Mouse (Mus musculus) intestine, embryonic 14.5 days (tissue): ENCODE measurements around the gene Atg9a. TPM values are rescaled to one million over a fixed set of nuclear protein-coding genes. Genes with fewer than 3 reads are reported as not detected.

Source experiments
- ATAC-seq: fragments of 200-750 bp; cut with Nextera tagmentation; replicated peaks from 2 replicates; pipeline ENCODE4 v1.8.0; 2017; ENCODE audit warnings: low read depth, moderate number of reproducible peaks, moderate TSS enrichment, moderate library complexity; ENCODE audit not compliant: low FRiP score, low TSS enrichment
- DNase-seq: peaks from one replicate; pipeline ENCODE4 v3.0.0-alpha.2; 2018; ENCODE audit warnings: low spot score
- H3K27ac ChIP-seq: fragments of 300-500 bp; sonication (generic); 2 replicates; pipeline ENCODE4 v1.5.1; 2014; ENCODE audit warnings: low read depth, mild to moderate bottlenecking, control low read depth
- H3K27me3 ChIP-seq: fragments of 300-500 bp; sonication (generic); replicated peaks from 2 replicates; pipeline ENCODE4 v1.6.1; 2014; ENCODE audit warnings: low read length, control low read depth; ENCODE audit not compliant: control insufficient read depth, insufficient read depth
- H3K36me3 ChIP-seq: fragments of 300-500 bp; sonication (generic); 2 replicates; pipeline ENCODE4 v1.6.1; 2014; ENCODE audit warnings: low read length, control low read depth; ENCODE audit not compliant: control insufficient read depth, insufficient read depth
- H3K4me1 ChIP-seq: fragments of 300-500 bp; sonication (generic); replicated peaks from 2 replicates; pipeline ENCODE4 v1.6.1; 2014; ENCODE audit warnings: low read length, control low read depth, mixed read lengths; ENCODE audit not compliant: control insufficient read depth, insufficient read depth
- H3K4me2 ChIP-seq: fragments of 300-500 bp; sonication (generic); 2 replicates; pipeline ENCODE4 v1.6.1; 2014; ENCODE audit warnings: low read length
- H3K4me3 ChIP-seq: fragments of 300-500 bp; sonication (generic); 2 replicates; pipeline ENCODE4 v1.5.1; 2014; ENCODE audit warnings: low read depth, low read length, control low read depth, mixed read lengths
- H3K9ac ChIP-seq: fragments of 300-500 bp; sonication (generic); 2 replicates; pipeline ENCODE4 v1.6.1; 2014; ENCODE audit warnings: mild to moderate bottlenecking, low read length
- H3K9me3 ChIP-seq: fragments of 300-500 bp; sonication (generic); 2 replicates; pipeline ENCODE4 v1.6.1; 2016; ENCODE audit warnings: low read length, control low read depth; ENCODE audit not compliant: control insufficient read depth
- WGBS: fragments of 180-500 bp; shearing (Covaris S2); extraction: QIAGEN DNeasy Blood & Tissue Kit; methylation state at CpG from one replicate; pipeline ENCODE4 v1.1.7; 2014; 5-methylcytosine and 5-hydroxymethylcytosine counted together
- polyA plus RNA-seq: library from polyadenylated mRNA; unstranded; fragments of >200 nt; fragmentation: Nextera tagmentation; extraction: Ambion mirVana; gene quantifications from 2 replicates; pipeline ENCODE4 v1.2.1, GENCODE M21; 2014

The Atg9a gene
- polyA plus RNA-seq, 1 experiment from 2014 or later = 26.3 TPM

DNA sequence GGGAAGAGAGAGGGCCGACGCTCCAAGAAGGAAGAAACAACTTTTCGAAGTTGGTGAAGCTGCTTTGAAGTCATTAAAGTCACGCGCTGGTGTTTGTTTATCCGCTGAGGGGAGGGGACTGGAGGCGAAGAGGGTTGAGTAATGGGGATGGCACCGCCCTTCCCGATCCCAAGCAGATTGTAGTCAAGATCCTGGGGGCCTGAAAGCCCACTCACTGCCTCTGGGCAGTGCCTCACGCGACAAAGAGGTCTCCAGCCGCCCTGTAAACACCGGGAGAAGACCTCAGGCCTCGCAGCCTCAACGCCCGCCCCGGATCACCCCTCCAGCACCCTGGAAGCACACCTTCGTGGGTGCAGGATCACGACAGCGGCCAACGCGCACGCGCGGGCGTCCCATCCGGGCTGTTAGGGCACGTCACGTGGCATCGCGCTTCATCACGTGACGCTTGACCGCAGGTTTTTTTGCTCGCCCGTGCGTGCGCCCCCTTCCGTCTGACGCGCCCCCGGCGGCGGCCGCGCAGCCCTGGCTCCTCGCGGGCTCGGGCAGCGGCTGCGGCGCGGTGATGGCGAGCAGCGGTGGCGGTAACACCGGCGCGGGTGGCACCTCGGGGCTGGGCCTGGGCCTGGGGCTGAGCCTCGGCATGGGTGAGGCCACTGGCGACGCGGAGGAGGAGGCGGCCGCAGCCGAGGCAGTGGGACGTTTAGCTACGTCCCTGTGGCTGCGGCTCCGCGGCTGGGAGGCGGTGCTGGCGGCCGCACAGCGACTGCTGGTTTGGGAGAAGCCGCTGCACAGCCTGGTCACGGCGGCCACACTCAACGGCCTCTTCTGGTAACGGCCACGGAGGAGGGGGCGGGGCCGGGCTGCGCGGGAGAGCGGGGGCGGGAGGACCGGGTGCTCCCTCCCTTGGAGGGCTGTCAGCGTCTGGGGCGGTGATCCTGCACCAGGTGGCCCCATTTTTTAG, 49.4 kb downstream of the Atg9a start, which contains the start of the genes Cnppd1 and Retreg2:
Gene Cnppd1 (minus strand): TSS at position 411 of the 961 bp plus-strand sequence.
Gene Retreg2 (plus strand): TSS at position 478 of the 961 bp plus-strand sequence.
- DNase-seq (peak; percentile 98), ATAC-seq (peak; percentile 91)
- H3K9me3 ChIP-seq = no peaks in the 10 kb centered on the region
- H3K36me3 ChIP-seq = peaks cover 58% of the 10 kb centered on the region
- peaks cover 18% of the 10 kb centered on the region; the same call in 1 of the 2 replicates for H3K4me1 ChIP-seq
- peak within 1 kb of the TSS; percentile 82 for H3K4me2 ChIP-seq
- peak within 1 kb of the TSS; percentile 83 for H3K9ac ChIP-seq
- H3K4me3 ChIP-seq = peak within 1 kb of the TSS; percentile 84
- peak within 1 kb of the TSS; percentile 88 for H3K27ac ChIP-seq
- no peaks in the 10 kb centered on the region for H3K27me3 ChIP-seq
- WGBS = under 1% methylated on average over 85 of the region's 91 CpGs

- Histone ChIP-seq H3K36me3 (peaks cover 58% of the 10 kb centered on the region), H3K4me1 (peaks cover 18% of the 10 kb centered on the region; the same call in 1 of the 2 replicates), H3K27ac (peak overlapping the region; percentile 88), H3K4me2 (peak overlapping the region; percentile 82), H3K27me3 (no peaks in the 10 kb centered on the region), H3K4me3 (peak overlapping the region; percentile 84), H3K9me3 (no peaks in the 10 kb centered on the region), H3K9ac (peak overlapping the region; percentile 83)
- ATAC-seq (peak; percentile 25; the same call in 1 of the 2 replicates), DNase-seq (peak; percentile 82)
- under 1% methylated on average over 50 of the region's 53 CpGs for WGBS
These were observed 50.4 kb downstream of the Atg9a start for GRCm38 (mm10) chr1:75141486-75142190.

DNA sequence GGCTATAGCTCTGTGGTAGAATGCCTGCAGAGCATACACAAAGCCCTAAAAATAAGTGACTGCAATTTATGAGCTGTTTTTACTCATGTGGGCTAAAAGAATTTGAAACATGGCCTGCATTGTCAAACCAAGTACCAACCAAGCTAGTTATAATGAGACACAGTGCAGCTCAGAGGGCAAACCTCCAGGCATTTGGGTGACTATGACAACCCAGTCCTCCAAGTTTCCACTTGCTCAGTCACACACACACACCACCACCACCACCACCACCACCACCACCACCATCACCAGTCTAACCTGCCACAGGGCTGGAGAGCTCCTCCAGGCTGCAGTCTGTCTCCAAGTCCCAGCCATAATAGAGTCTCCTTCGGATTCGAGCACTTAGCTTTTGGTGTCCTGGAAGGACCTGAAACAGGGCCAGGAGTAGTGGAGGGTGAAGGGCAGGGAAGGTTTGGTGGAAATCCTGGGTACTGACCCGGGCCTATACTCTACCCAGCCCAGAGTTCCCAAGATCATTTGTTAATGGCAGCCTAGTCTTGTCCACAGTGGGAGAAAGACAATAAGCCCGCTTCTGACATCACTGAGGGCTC, 51.3 kb downstream of the Atg9a start:
- DNase-seq = no peak
- Histone ChIP-seq H3K4me2 (peak overlapping the region; percentile 82), H3K9ac (peak overlapping the region; percentile 83), H3K36me3 (peaks cover 58% of the 10 kb centered on the region), H3K9me3 (no peaks in the 10 kb centered on the region), H3K27ac (no peak overlapping the region), H3K4me3 (peak overlapping the region; percentile 84), H3K27me3 (no peaks in the 10 kb centered on the region), H3K4me1 (peaks cover 18% of the 10 kb centered on the region; the same call in 1 of the 2 replicates)
- 54% methylated on average over 4 of the region's 4 CpGs for WGBS
- ATAC-seq = no peak

DNA sequence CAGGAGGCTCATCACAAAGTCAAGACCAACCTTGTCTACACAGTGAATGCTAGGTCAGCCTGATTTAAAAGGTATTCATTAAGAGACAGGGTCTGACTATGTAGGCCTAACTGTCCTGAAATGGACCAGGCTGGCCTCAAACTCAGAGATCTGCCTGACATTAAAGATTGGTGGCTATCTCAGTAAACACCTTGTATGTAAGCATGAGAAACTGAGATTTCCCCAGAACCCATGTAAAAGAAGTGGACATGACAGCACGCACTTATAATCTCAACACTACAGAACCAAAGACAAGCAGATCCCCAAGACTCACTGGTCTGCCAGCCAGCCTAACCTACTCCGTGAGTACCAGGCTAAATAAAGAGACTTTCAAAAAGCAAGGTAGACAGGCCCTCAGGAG, 53.5 kb downstream of the Atg9a start:
- Histone ChIP-seq H3K27me3 (no peaks in the 10 kb centered on the region), H3K4me1 (peaks cover 10% of the 10 kb centered on the region; the same call in 1 of the 2 replicates), H3K4me3 (no peak overlapping the region), H3K4me2 (no peak overlapping the region), H3K9ac (no peak overlapping the region), H3K36me3 (peaks cover 46% of the 10 kb centered on the region), H3K27ac (no peak overlapping the region), H3K9me3 (no peaks in the 10 kb centered on the region)
- ATAC-seq = no peak
- 90% methylated on average over 2 of the region's 2 CpGs for WGBS
- no peak for DNase-seq

DNA sequence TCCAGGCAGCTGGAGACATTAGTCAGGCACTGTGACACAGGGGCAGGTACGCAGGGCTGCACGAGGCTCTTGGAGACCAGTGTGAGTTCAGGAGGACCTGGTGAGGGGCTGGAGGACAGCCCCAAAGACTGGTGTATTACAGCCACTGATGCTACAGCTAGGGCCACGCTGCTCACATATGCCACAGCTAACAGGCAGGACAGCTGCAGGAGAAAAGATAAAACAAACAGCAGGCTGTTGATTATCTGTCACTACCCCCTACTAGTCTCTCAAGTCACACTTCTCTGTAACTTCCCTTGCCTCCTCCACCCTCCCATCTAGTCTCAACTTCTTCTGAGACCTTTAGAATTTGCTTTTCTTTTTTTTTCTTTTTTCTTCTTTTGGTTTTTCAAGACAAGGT, 55.3 kb downstream of the Atg9a start:
- ATAC-seq (no peak), DNase-seq (no peak)
- Histone ChIP-seq H3K36me3 (peaks cover 46% of the 10 kb centered on the region), H3K4me3 (no peak overlapping the region), H3K27ac (no peak overlapping the region), H3K27me3 (no peaks in the 10 kb centered on the region), H3K4me1 (peaks cover 10% of the 10 kb centered on the region; the same call in 1 of the 2 replicates), H3K4me2 (no peak overlapping the region), H3K9ac (no peak overlapping the region), H3K9me3 (no peaks in the 10 kb centered on the region)
- WGBS = 34% methylated on average over 3 of the region's 3 CpGs

- H3K9me3 ChIP-seq = no peaks in the 10 kb centered on the region
- ATAC-seq (no peak), DNase-seq (no peak)
- H3K36me3 ChIP-seq = peaks cover 46% of the 10 kb centered on the region
- no peak overlapping the region for H3K27ac ChIP-seq
- H3K4me3 ChIP-seq = no peak overlapping the region
- WGBS = 55% methylated on average over 6 of the region's 6 CpGs
- peaks cover 10% of the 10 kb centered on the region; the same call in 1 of the 2 replicates for H3K4me1 ChIP-seq
- no peaks in the 10 kb centered on the region for H3K27me3 ChIP-seq
- H3K9ac ChIP-seq = no peak overlapping the region
- H3K4me2 ChIP-seq = no peak overlapping the region
These were observed 55.7 kb downstream of the Atg9a start for GRCm38 (mm10) chr1:75136293-75136692.

DNA sequence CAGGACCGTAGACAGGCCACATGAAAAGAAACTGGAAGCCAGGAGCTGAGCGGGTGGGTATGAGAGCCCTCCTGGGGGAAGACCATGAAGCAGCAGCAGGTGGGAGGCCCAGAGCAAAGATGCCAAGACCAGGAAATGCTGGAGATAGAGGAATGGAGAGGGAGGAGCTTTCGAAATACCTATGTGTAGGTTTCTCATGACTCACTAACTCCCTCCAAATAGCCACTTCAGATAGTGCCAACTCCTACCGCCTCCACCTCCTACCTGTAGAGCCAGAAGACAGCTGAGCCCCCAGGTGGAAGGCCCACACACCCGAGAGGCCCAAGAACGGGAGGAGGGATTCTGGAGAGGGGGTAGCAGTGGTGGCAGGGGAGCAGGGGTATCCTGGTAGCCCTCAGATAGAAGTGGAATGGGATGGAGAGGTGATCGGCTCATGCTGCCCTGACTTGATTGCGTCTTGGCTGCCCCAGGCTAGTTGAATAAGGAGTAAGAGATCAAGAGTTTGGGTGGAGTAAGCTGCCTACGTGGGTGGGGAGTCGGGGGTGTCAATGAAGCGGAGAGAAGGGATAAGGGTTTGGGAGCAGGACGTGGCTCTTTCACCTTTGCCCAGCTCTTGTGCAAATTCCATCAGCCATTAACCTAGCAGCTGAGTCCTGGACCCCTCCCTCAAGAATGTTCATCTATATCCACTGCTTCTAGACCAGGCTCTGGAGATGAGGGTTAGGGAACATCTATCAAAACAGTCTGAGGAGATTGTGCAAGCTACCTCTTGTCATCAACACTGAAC, 58.4 kb downstream of the Atg9a start, which contains the start of gene Slc23a3:
Gene Slc23a3 (minus strand): TSS at position 470 of the 787 bp plus-strand sequence.
- Histone ChIP-seq H3K27ac (no peak within 1 kb of the TSS), H3K4me3 (no peak within 1 kb of the TSS), H3K36me3 (peaks cover 34% of the 10 kb centered on the region), H3K4me1 (no peaks in the 10 kb centered on the region), H3K27me3 (no peaks in the 10 kb centered on the region), H3K4me2 (no peak within 1 kb of the TSS), H3K9ac (no peak within 1 kb of the TSS), H3K9me3 (no peaks in the 10 kb centered on the region)
- DNase-seq (no peak), ATAC-seq (no peak)
- 58% methylated on average over 12 of the region's 12 CpGs for WGBS
